Mouse (Mus musculus) MEL (cell line): Measurements from ENCODE around the gene Mme. TPM values are rescaled to one million over a fixed set of nuclear protein-coding genes. Genes with fewer than 3 reads are reported as not detected.

Experiments
- DNase-seq: peaks from one replicate; pipeline ENCODE4 v3.0.0; 2011; ENCODE audit warnings: low read depth, low spot score
- H3K27ac ChIP-seq: 2 replicates; pipeline ENCODE4 v1.5.1; 2012; ENCODE audit warnings: low read depth, mild to moderate bottlenecking, control low read depth, low read length, moderate library complexity; ENCODE audit not compliant: control insufficient read depth
- H3K27me3 ChIP-seq, 2 experiments: fragments of 150-350 bp in 1 of 2; sonication (generic) in 1 of 2; 2 replicates each; pipeline ENCODE4 v1.6.1; 2012; ENCODE audit warnings: low read length in 2 of 2, mild to moderate bottlenecking in 2 of 2, improper control_type of control experiment in 1 of 2, moderate library complexity in 1 of 2; ENCODE audit not compliant: insufficient read depth in 2 of 2, control insufficient read depth in 1 of 2
- H3K36me3 ChIP-seq, 2 experiments: 2 replicates each; pipeline ENCODE4 v1.6.1; 2012 to 2014; ENCODE audit warnings: low read length in 2 of 2, improper control_type of control experiment in 1 of 2, inconsistent platforms in 1 of 2, mild to moderate bottlenecking in 1 of 2; ENCODE audit not compliant: insufficient read depth in 2 of 2, control insufficient read depth in 1 of 2
- H3K4me1 ChIP-seq, 2 experiments: fragments of 150-350 bp in 1 of 2; sonication (generic) in 1 of 2; 2 replicates each; pipeline ENCODE4 v1.6.1; 2012; ENCODE audit warnings: low read length in 2 of 2, improper control_type of control experiment in 1 of 2, mild to moderate bottlenecking in 1 of 2; ENCODE audit not compliant: insufficient read depth in 2 of 2, control insufficient read depth in 1 of 2
- H3K4me3 ChIP-seq, 2 experiments: fragments of 150-350 bp in 1 of 2; sonication (generic) in 1 of 2; 2 replicates each; pipeline ENCODE4 v1.5.1; 2012; ENCODE audit warnings: low read depth in 2 of 2, low read length in 2 of 2, mild to moderate bottlenecking in 2 of 2, moderate library complexity in 2 of 2, control low read depth in 1 of 2, improper control_type of control experiment in 1 of 2; ENCODE audit not compliant: control insufficient read depth in 1 of 2, insufficient read depth in 1 of 2
- H3K79me2 ChIP-seq: 2 replicates; pipeline ENCODE4 v1.6.1; 2012; ENCODE audit warnings: mild to moderate bottlenecking, low read length, moderate library complexity; ENCODE audit not compliant: control insufficient read depth, poor library complexity, insufficient read depth
- H3K9ac ChIP-seq: 2 replicates; pipeline ENCODE4 v1.6.1; 2012; ENCODE audit warnings: low read depth, mild to moderate bottlenecking, control low read depth, low read length, moderate library complexity; ENCODE audit not compliant: control insufficient read depth, poor library complexity, severe bottlenecking
- H3K9me3 ChIP-seq: fragments of 150-350 bp; sonication (generic); replicated peaks from 2 replicates; pipeline ENCODE4 v1.6.1; 2012; ENCODE audit warnings: mild to moderate bottlenecking, low read length, improper control_type of control experiment, moderate library complexity; ENCODE audit not compliant: insufficient read depth
- BHLHE40 ChIP-seq: IDR thresholded peaks from 2 replicates; pipeline ENCODE4 v1.6.1; 2012; ENCODE audit warnings: low read depth, mild to moderate bottlenecking, inconsistent platforms, low read length, improper control_type of control experiment, borderline replicate concordance
- CHD1 ChIP-seq: IDR thresholded peaks from 2 replicates; pipeline ENCODE4 v1.6.1; 2012; ENCODE audit warnings: low read depth, mild to moderate bottlenecking, inconsistent platforms, low read length, improper control_type of control experiment
- CHD2 ChIP-seq: IDR thresholded peaks from 2 replicates; pipeline ENCODE4 v1.6.1; 2011; ENCODE audit warnings: low read length, improper control_type of control experiment
- CTCF ChIP-seq, 3 experiments: IDR thresholded peaks in 2 of 3; conservative IDR thresholded peaks in 1 of 3; 2 replicates each; pipeline ENCODE4 v1.5.1; 2011 to 2012; ENCODE audit warnings: low read length in 3 of 3, low read depth in 2 of 3, mild to moderate bottlenecking in 2 of 3, improper control_type of control experiment in 1 of 3, inconsistent platforms in 1 of 3, mixed read lengths in 1 of 3, moderate library complexity in 1 of 3; ENCODE audit not compliant: control insufficient read depth in 1 of 3, insufficient read depth in 1 of 3, poor library complexity in 1 of 3, severe bottlenecking in 1 of 3
- ELF1 ChIP-seq: IDR thresholded peaks from 2 replicates; pipeline ENCODE4 v1.6.1; 2014; ENCODE audit warnings: low read depth, mild to moderate bottlenecking, inconsistent platforms, low read length, improper control_type of control experiment, moderate library complexity
- EP300 ChIP-seq, 2 experiments: IDR thresholded peaks; 2 replicates each; pipeline ENCODE4 v1.6.1; 2011; ENCODE audit warnings: improper control_type of control experiment in 2 of 2, low read length in 2 of 2, low read depth in 1 of 2, mild to moderate bottlenecking in 1 of 2
- ETS1 ChIP-seq: IDR thresholded peaks from 2 replicates; pipeline ENCODE4 v1.6.1; 2012; ENCODE audit warnings: low read depth, mild to moderate bottlenecking, inconsistent platforms, low read length, improper control_type of control experiment, moderate library complexity
- HCFC1 ChIP-seq: IDR thresholded peaks from 2 replicates; pipeline ENCODE4 v1.6.1; 2012; ENCODE audit warnings: low read depth, mild to moderate bottlenecking, inconsistent platforms, low read length, improper control_type of control experiment, moderate library complexity
- MEF2A ChIP-seq: IDR thresholded peaks from 2 replicates; pipeline ENCODE4 v1.6.1; 2014; ENCODE audit warnings: low read depth, mild to moderate bottlenecking, inconsistent platforms, low read length, improper control_type of control experiment; ENCODE audit not compliant: poor library complexity, insufficient replicate concordance, severe bottlenecking; ENCODE audit errors: extremely low read depth
- MXI1 ChIP-seq: IDR thresholded peaks from 2 replicates; pipeline ENCODE4 v1.6.1; 2011; ENCODE audit warnings: mild to moderate bottlenecking, low read depth, low read length, improper control_type of control experiment
- MYB ChIP-seq: IDR thresholded peaks from 2 replicates; pipeline ENCODE4 v1.6.1; 2011; ENCODE audit warnings: mild to moderate bottlenecking, low read depth, low read length, improper control_type of control experiment
- MYC ChIP-seq: IDR thresholded peaks from 2 replicates; pipeline ENCODE4 v1.6.1; 2011; ENCODE audit warnings: low read depth, mild to moderate bottlenecking, low read length, improper control_type of control experiment, moderate library complexity
- NRF1 ChIP-seq: IDR thresholded peaks from 2 replicates; pipeline ENCODE4 v1.6.1; 2014; ENCODE audit warnings: low read depth, mild to moderate bottlenecking, inconsistent platforms, low read length, improper control_type of control experiment, moderate library complexity; ENCODE audit not compliant: poor library complexity, insufficient read depth, severe bottlenecking
- POLR2A ChIP-seq, 2 experiments: IDR thresholded peaks; 2 replicates each; pipeline ENCODE4 v1.6.1; 2011 to 2012; ENCODE audit warnings: low read length in 2 of 2, mild to moderate bottlenecking in 2 of 2, control low read depth in 1 of 2, improper control_type of control experiment in 1 of 2, low read depth in 1 of 2, moderate library complexity in 1 of 2; ENCODE audit not compliant: control insufficient read depth in 1 of 2, insufficient read depth in 1 of 2, poor library complexity in 1 of 2
- POLR2AphosphoS2 ChIP-seq: IDR thresholded peaks from 2 replicates; pipeline ENCODE4 v1.6.1; 2011; ENCODE audit warnings: low read length, improper control_type of control experiment
- TCF12 ChIP-seq: IDR thresholded peaks from 2 replicates; pipeline ENCODE4 v1.6.1; 2014; ENCODE audit warnings: low read depth, mild to moderate bottlenecking, inconsistent platforms, low read length, improper control_type of control experiment, moderate library complexity
- UBTF ChIP-seq: IDR thresholded peaks from 2 replicates; pipeline ENCODE4 v1.6.1; 2012; ENCODE audit warnings: low read depth, mild to moderate bottlenecking, inconsistent platforms, low read length, improper control_type of control experiment, moderate library complexity, borderline replicate concordance; ENCODE audit not compliant: insufficient read depth
- USF2 ChIP-seq, 2 experiments: IDR thresholded peaks; 2 replicates each; pipeline ENCODE4 v1.6.1; 2011 to 2012; ENCODE audit warnings: improper control_type of control experiment in 2 of 2, low read length in 2 of 2, borderline replicate concordance in 1 of 2, inconsistent platforms in 1 of 2, low read depth in 1 of 2, mild to moderate bottlenecking in 1 of 2; ENCODE audit not compliant: insufficient read depth in 1 of 2
- ZC3H11A ChIP-seq: IDR thresholded peaks from 2 replicates; pipeline ENCODE4 v1.6.1; 2012; ENCODE audit warnings: low read depth, mild to moderate bottlenecking, inconsistent platforms, low read length, improper control_type of control experiment
- ZNF384 ChIP-seq: IDR thresholded peaks from 2 replicates; pipeline ENCODE4 v1.6.1; 2012; ENCODE audit warnings: low read depth, mild to moderate bottlenecking, inconsistent platforms, low read length, improper control_type of control experiment
- polyA plus RNA-seq, 2 experiments: library from polyadenylated mRNA; stranded (reverse) in 1 of 2; unstranded in 1 of 2; fragments of >175 nt in 1 of 2; fragments of >200 nt in 1 of 2; gene quantifications; 2 replicates each; pipeline versions ENCODE4 v1.2.1 to v1.2.4; 2012; ENCODE audit warnings: low replicate concordance in 2 of 2, low read depth in 1 of 2; ENCODE audit not compliant: insufficient read length in 2 of 2, insufficient read depth in 1 of 2, missing spikeins in 1 of 2
- total RNA-seq: library from RNA; depleted of rRNA; stranded (reverse); fragments of 300-350 nt; gene quantifications from 2 replicates; pipeline ENCODE4 v1.2.3, GENCODE M21; 2012

Gene Mme
- total and polyA plus RNA-seq, 3 experiments, result not detected

- no peak for TF ChIP-seq HCFC1
- no peak for TF ChIP-seq POLR2AphosphoS2
- no peak for TF ChIP-seq CHD2
- no peak for TF ChIP-seq USF2 (IDR thresholded peaks at IDR 0.05; ENCODE audit: borderline replicate concordance in 1 of 2, insufficient read depth in 1 of 2, low read depth in 1 of 2, low read length in 2 of 2)
- no peak for TF ChIP-seq ZC3H11A
- TF ChIP-seq NRF1, result no peak
- no peak overlapping the region for H3K4me3 ChIP-seq
- H3K27me3 ChIP-seq, result no peaks in the 10 kb centered on the region
Observed at GRCm38 (mm10) chr3:63351680-63352260, 110.4 kb downstream of the Mme start.

GRCm38 (mm10) chr3:63359512-63359911 lies 118.2 kb downstream of the Mme start:
- TF ChIP-seq ZNF384 (no peak), MXI1 (no peak), BHLHE40 (no peak), ELF1 (no peak), POLR2A (IDR thresholded peaks at IDR 0.05; ENCODE audit: control insufficient read depth in 1 of 2, insufficient read depth in 1 of 2, low read depth in 1 of 2, low read length in 2 of 2, poor library complexity in 1 of 2) (no peak), CTCF (IDR thresholded peaks at IDR 0.05 in 2 of 3, conservative IDR thresholded peaks at IDR 0.05 in 1 of 3; ENCODE audit: control insufficient read depth in 1 of 3, insufficient read depth in 1 of 3, low read depth in 2 of 3, low read length in 3 of 3, poor library complexity in 1 of 3, severe bottlenecking in 1 of 3) (no peak), MYB (no peak), EP300 (IDR thresholded peaks at IDR 0.05; ENCODE audit: low read depth in 1 of 2, low read length in 2 of 2) (no peak), UBTF (no peak), ETS1 (no peak), TCF12 (no peak), CHD1 (no peak), MEF2A (no peak), POLR2AphosphoS2 (no peak), CHD2 (no peak), MYC (no peak)
- DNase-seq, result no peak
- Histone ChIP-seq H3K9me3 (no peaks in the 10 kb centered on the region), H3K27ac (no peak overlapping the region), H3K4me3 (no peak overlapping the region), H3K9ac (no peak overlapping the region), H3K36me3 (no peaks in the 10 kb centered on the region), H3K27me3 (no peaks in the 10 kb centered on the region), H3K79me2 (no peaks in the 10 kb centered on the region), H3K4me1 (no peaks in the 10 kb centered on the region)

More at GRCm38 (mm10) chr3:63351680-63352260, 110.4 kb downstream of the Mme start:
- Histone ChIP-seq H3K9me3 (no peaks in the 10 kb centered on the region), H3K9ac (no peak overlapping the region), H3K36me3 (no peaks in the 10 kb centered on the region), H3K27ac (no peak overlapping the region), H3K79me2 (no peaks in the 10 kb centered on the region), H3K4me1 (no peaks in the 10 kb centered on the region)
- DNase-seq, result no peak
